In the genomic region with DNA sequence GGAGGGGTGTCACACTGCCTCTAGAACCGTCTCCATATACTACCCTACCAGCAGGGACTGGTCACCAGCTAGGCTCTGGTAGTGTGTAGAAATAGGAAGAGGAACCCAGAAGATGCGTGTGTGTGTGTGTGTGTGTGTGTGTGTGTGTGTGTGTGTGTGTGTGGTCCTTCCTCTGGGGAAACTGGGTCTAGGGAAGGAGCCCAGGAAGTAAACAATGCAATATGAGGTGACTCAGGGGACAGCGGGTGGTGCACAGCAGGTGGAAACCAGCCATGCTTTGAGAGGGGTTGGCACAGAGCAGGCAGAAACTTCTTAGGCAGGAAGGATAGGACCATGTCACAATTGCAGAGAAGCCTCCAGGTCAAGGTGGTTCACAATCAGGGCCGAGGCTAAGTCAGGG, we compare ENCODE assay signal across 11 mouse cellular contexts. TPM values are rescaled to one million over a fixed set of nuclear protein-coding genes. Genes with fewer than 3 reads are reported as not detected.
A peak's percentile ranks its signal among the peaks of the same experiment; 100 is the strongest.
DNase-seq lines count a peak whose midpoint lies in the region; ATAC-seq and TF ChIP-seq lines count a peak whose summit lies in the region.
"Had no signal": no experiment of that assay in that cellular context is flagged by ENCODE, and none has a peak within 500 bp of the region (broad histone marks: within the 10 kb centered on the region; RNA-seq: fewer than 3 reads in every experiment).

No protein-coding gene starts in this region.

- no peak overlapping the region for H3K4me2 ChIP-seq in liver, embryonic 12.5 days
- no peak overlapping the region for H3K4me2 ChIP-seq in liver, embryonic 11.5 days
- H3K4me2 ChIP-seq in lung, embryonic 14.5 days, result no peak overlapping the region
- no peak overlapping the region for H3K4me2 ChIP-seq in stomach, embryonic 14.5 days (replicated peaks; ENCODE audit: low read depth, low read length)
- H3K4me2 ChIP-seq in hindbrain, embryonic 13.5 days, result no peak overlapping the region
- H3K4me2 ChIP-seq: lung, embryonic 15.5 days had no signal

- H3K9ac ChIP-seq in liver, embryonic 12.5 days, result no peak overlapping the region
- H3K9ac ChIP-seq in liver, embryonic 11.5 days (ENCODE audit: low read depth, low read length), result no peak overlapping the region
- no peak overlapping the region for H3K9ac ChIP-seq in lung, embryonic 14.5 days
- no peak overlapping the region for H3K9ac ChIP-seq in stomach, embryonic 14.5 days (replicated peaks; ENCODE audit: low read depth, low read length)
- no peak overlapping the region for H3K9ac ChIP-seq in hindbrain, embryonic 13.5 days
- H3K9ac ChIP-seq: lung, embryonic 15.5 days had no signal

- H3K36me3 ChIP-seq in liver, embryonic 12.5 days, result no peaks in the 10 kb centered on the region
- no peaks in the 10 kb centered on the region for H3K36me3 ChIP-seq in liver, embryonic 11.5 days (ENCODE audit: control insufficient read depth, insufficient read depth, low read length)
- no peaks in the 10 kb centered on the region for H3K36me3 ChIP-seq in lung, embryonic 14.5 days (ENCODE audit: insufficient read depth)
- no peaks in the 10 kb centered on the region for H3K36me3 ChIP-seq in stomach, embryonic 14.5 days (ENCODE audit: control insufficient read depth, insufficient read depth, low read length)
- no peaks in the 10 kb centered on the region for H3K36me3 ChIP-seq in hindbrain, embryonic 13.5 days
- H3K36me3 ChIP-seq: lung, embryonic 15.5 days had no signal

- no peak overlapping the region for H3K27ac ChIP-seq in liver, embryonic 12.5 days
- H3K27ac ChIP-seq in liver, embryonic 11.5 days (ENCODE audit: low read depth, low read length), result no peak overlapping the region
- H3K27ac ChIP-seq in lung, embryonic 14.5 days (ENCODE audit: low read depth), result no peak overlapping the region
- H3K27ac ChIP-seq in stomach, embryonic 14.5 days (ENCODE audit: low read length), result no peak overlapping the region
- H3K27ac ChIP-seq in hindbrain, embryonic 13.5 days, result no peak overlapping the region
- H3K27ac ChIP-seq: lung, embryonic 15.5 days had no signal

- 0 out of 2 replicates have a peak, but pooled peaks have one; percentile 30 for ATAC-seq in liver, embryonic 12.5 days
- no peak for ATAC-seq in liver, embryonic 11.5 days (replicated peaks; ENCODE audit: low FRiP score)
- 0 out of 2 replicates have a peak, but pooled peaks have one; percentile 11 for ATAC-seq in lung, embryonic 14.5 days (ENCODE audit: insufficient read depth)
- peak; percentile 39; the same call in 1 of the 2 replicates for ATAC-seq in stomach, embryonic 14.5 days (ENCODE audit: insufficient number of reproducible peaks, insufficient read depth, low FRiP score, low read depth)
- no peak for ATAC-seq in hindbrain, embryonic 13.5 days (ENCODE audit: low FRiP score)

- TF ChIP-seq CTCF in lung, embryonic 14.5 days (IDR thresholded peaks at IDR 0.05; ENCODE audit: low read depth), result no peak

- no peaks in the 10 kb centered on the region for H3K27me3 ChIP-seq in liver, embryonic 12.5 days (replicated peaks)
- no peaks in the 10 kb centered on the region for H3K27me3 ChIP-seq in liver, embryonic 11.5 days (replicated peaks; ENCODE audit: control insufficient read depth, insufficient read depth, low read length)
- H3K27me3 ChIP-seq in lung, embryonic 14.5 days (ENCODE audit: insufficient read depth, low read length), result no peaks in the 10 kb centered on the region
- H3K27me3 ChIP-seq in stomach, embryonic 14.5 days (ENCODE audit: control insufficient read depth, insufficient read depth, low read length), result no peaks in the 10 kb centered on the region
- no peaks in the 10 kb centered on the region for H3K27me3 ChIP-seq in hindbrain, embryonic 13.5 days
- H3K27me3 ChIP-seq: lung, embryonic 15.5 days had no signal

- no peaks in the 10 kb centered on the region for H3K9me3 ChIP-seq in liver, embryonic 12.5 days (replicated peaks)
- no peaks in the 10 kb centered on the region for H3K9me3 ChIP-seq in liver, embryonic 11.5 days (ENCODE audit: control insufficient read depth, low read length)
- H3K9me3 ChIP-seq in lung, embryonic 14.5 days (ENCODE audit: low read depth, low read length), result no peaks in the 10 kb centered on the region
- no peaks in the 10 kb centered on the region for H3K9me3 ChIP-seq in stomach, embryonic 14.5 days (ENCODE audit: control insufficient read depth, low read depth, low read length)
- no peaks in the 10 kb centered on the region for H3K9me3 ChIP-seq in hindbrain, embryonic 13.5 days
- H3K9me3 ChIP-seq: lung, embryonic 15.5 days had no signal

- DNase-seq in adrenal gland, adult (ENCODE audit: inconsistent age in 2 of 2, low spot score in 1 of 2), result peak; percentile 7 to 36
- no peak for DNase-seq in adrenal gland, postnatal 25 days
- no peak for DNase-seq in liver, embryonic 11.5 days (ENCODE audit: low spot score)
- no peak for DNase-seq in lung, embryonic 14.5 days
- DNase-seq in urinary bladder, adult 2 months (ENCODE audit: low spot score), result no peak
- DNase-seq: cerebellum, postnatal 25 days; kidney, postnatal 4 days had no signal

- H3K4me1 ChIP-seq in liver, embryonic 12.5 days, result 0 out of 2 replicates have a peak, but pooled peaks cover 4% of the 10 kb centered on the region
- no peaks in the 10 kb centered on the region for H3K4me1 ChIP-seq in liver, embryonic 11.5 days (replicated peaks; ENCODE audit: control insufficient read depth, insufficient read depth, low read length)
- H3K4me1 ChIP-seq in lung, embryonic 14.5 days (ENCODE audit: insufficient read depth), result no peaks in the 10 kb centered on the region
- no peaks in the 10 kb centered on the region for H3K4me1 ChIP-seq in stomach, embryonic 14.5 days (ENCODE audit: control insufficient read depth, insufficient read depth, low read length)
- H3K4me1 ChIP-seq in hindbrain, embryonic 13.5 days (replicated peaks), result no peaks in the 10 kb centered on the region; the same call in 1 of the 2 replicates
- H3K4me1 ChIP-seq: lung, embryonic 15.5 days had no signal

- WGBS in liver, embryonic 12.5 days (ENCODE audit: insufficient replicate concordance), result 39% methylated on average over 4 of the region's 4 CpGs
- WGBS in liver, embryonic 11.5 days, result 55% methylated on average over 4 of the region's 4 CpGs
- WGBS in lung, embryonic 14.5 days, result 47% methylated on average over 4 of the region's 4 CpGs
- WGBS in stomach, embryonic 14.5 days, result 58% methylated on average over 4 of the region's 4 CpGs
- WGBS in hindbrain, embryonic 13.5 days, result 74% methylated on average over 4 of the region's 4 CpGs

- H3K4me3 ChIP-seq in liver, embryonic 12.5 days, result no peak overlapping the region
- H3K4me3 ChIP-seq in liver, embryonic 11.5 days (ENCODE audit: low read depth, low read length), result no peak overlapping the region
- no peak overlapping the region for H3K4me3 ChIP-seq in lung, embryonic 14.5 days (ENCODE audit: low read depth, low read length)
- H3K4me3 ChIP-seq in stomach, embryonic 14.5 days (ENCODE audit: low read depth, low read length), result no peak overlapping the region
- no peak overlapping the region for H3K4me3 ChIP-seq in hindbrain, embryonic 13.5 days
- H3K4me3 ChIP-seq: lung, embryonic 15.5 days had no signal

RNA-seq across cellular contexts. Expression of a gene that starts 30.8 kb away (rescaled TPM):
- 0.82 and 1.5 TPM in 2 replicates for total RNA-seq in adrenal gland, postnatal 25 days (2021)
- 0.50 and 0.60 TPM in 2 replicates for polyA plus RNA-seq in liver, embryonic 12.5 days (2016; fragmentation: Nextera tagmentation; extraction: Ambion mirVana)
- polyA plus RNA-seq in liver, embryonic 11.5 days (2014; fragmentation: Nextera tagmentation; extraction: Ambion mirVana), result 0.64 and 1.2 TPM in 2 replicates
- polyA plus RNA-seq in lung, embryonic 14.5 days (2014; fragmentation: Nextera tagmentation; extraction: Ambion mirVana), result 3.0 and 3.7 TPM in 2 replicates
- polyA plus RNA-seq in stomach, embryonic 14.5 days (2014; fragmentation: Nextera tagmentation; extraction: Ambion mirVana), result 0.28 and 0.58 TPM in 2 replicates
- 0.85 and 1.1 TPM in 2 replicates for polyA plus RNA-seq in urinary bladder, adult 2 months (2012; rRNA removed)
- polyA plus RNA-seq in hindbrain, embryonic 13.5 days (2015; fragmentation: Nextera tagmentation; extraction: Ambion mirVana), result 0.71 and 1.5 TPM in 2 replicates

Comparison
In these comparisons a context has a peak if more than half of its experiments do, and no peak if none do; other contexts are left out.
1. DNase-seq: peak in adrenal gland, adult (2 of 2); none in adrenal gland, postnatal 25 days (single experiment), liver, embryonic 11.5 days (single experiment), lung, embryonic 14.5 days (single experiment) and urinary bladder, adult 2 months (single experiment).
2. ATAC-seq: peak in liver, embryonic 12.5 days (single experiment), lung, embryonic 14.5 days (single experiment) and stomach, embryonic 14.5 days (single experiment); none in liver, embryonic 11.5 days (single experiment) and hindbrain, embryonic 13.5 days (single experiment).